Mouse (Mus musculus) intestine, postnatal 0 days (tissue): ENCODE results near the gene Slc2a4. TPM values are rescaled to one million over a fixed set of nuclear protein-coding genes. Genes with fewer than 3 reads are reported as not detected.

Experiments
- ATAC-seq: fragments of 200-750 bp; cut with Nextera tagmentation; 2 replicates; pipeline ENCODE4 v1.8.0; 2017; ENCODE audit warnings: mild to moderate bottlenecking, moderate TSS enrichment, moderate library complexity
- H3K27ac ChIP-seq: fragments of 300-500 bp; sonication (generic); 2 replicates; pipeline ENCODE4 v1.5.1; 2014; ENCODE audit warnings: mild to moderate bottlenecking, low read depth, low read length, moderate library complexity
- H3K27me3 ChIP-seq: fragments of 300-500 bp; sonication (generic); replicated peaks from 2 replicates; pipeline ENCODE4 v1.6.1; 2014; ENCODE audit warnings: low read length, mixed read lengths; ENCODE audit not compliant: control insufficient read depth, insufficient read depth
- H3K36me3 ChIP-seq: fragments of 300-500 bp; sonication (generic); 2 replicates; pipeline ENCODE4 v1.6.1; 2014; ENCODE audit warnings: mild to moderate bottlenecking, moderate library complexity; ENCODE audit not compliant: control insufficient read depth, insufficient read depth
- H3K4me1 ChIP-seq: fragments of 300-500 bp; sonication (generic); replicated peaks from 2 replicates; pipeline ENCODE4 v1.6.1; 2014; ENCODE audit warnings: antibody characterized with exemption, low read length, mixed read lengths; ENCODE audit not compliant: control insufficient read depth, insufficient read depth
- H3K4me2 ChIP-seq: fragments of 300-500 bp; sonication (generic); replicated peaks from 2 replicates; pipeline ENCODE4 v1.6.1; 2014; ENCODE audit warnings: low read depth, mild to moderate bottlenecking, moderate library complexity
- H3K4me3 ChIP-seq: fragments of 300-500 bp; sonication (generic); 2 replicates; pipeline ENCODE4 v1.5.1; 2014; ENCODE audit warnings: low read depth, low read length
- H3K9ac ChIP-seq: fragments of 300-500 bp; sonication (generic); 2 replicates; pipeline ENCODE4 v1.6.1; 2014; ENCODE audit warnings: mild to moderate bottlenecking, low read depth, low read length
- H3K9me3 ChIP-seq: fragments of 300-500 bp; sonication (generic); 2 replicates; pipeline ENCODE4 v1.6.1; 2016; ENCODE audit warnings: mixed run types; ENCODE audit not compliant: control insufficient read depth
- CTCF ChIP-seq: sonication (generic); IDR thresholded peaks from 2 replicates; pipeline ENCODE4 v1.5.1; 2016; ENCODE audit warnings: low read depth, mild to moderate bottlenecking, control low read depth, antibody characterized with exemption, moderate library complexity
- whole genome bisulfite sequencing: fragments of 180-500 bp; shearing (Covaris S2); extraction: QIAGEN DNeasy Blood & Tissue Kit; methylation state at CpG from one replicate; pipeline ENCODE4 v1.1.7; 2014; 5-methylcytosine and 5-hydroxymethylcytosine counted together
- polyA plus RNA-seq: library from polyadenylated mRNA; unstranded; fragments of >200 nt; fragmentation: Nextera tagmentation; extraction: Ambion mirVana; gene quantifications from 2 replicates; pipeline ENCODE4 v1.2.1, GENCODE M21; 2015

The Slc2a4 gene
- polyA plus RNA-seq, result 18.3 and 18.7 TPM in 2 replicates

DNA sequence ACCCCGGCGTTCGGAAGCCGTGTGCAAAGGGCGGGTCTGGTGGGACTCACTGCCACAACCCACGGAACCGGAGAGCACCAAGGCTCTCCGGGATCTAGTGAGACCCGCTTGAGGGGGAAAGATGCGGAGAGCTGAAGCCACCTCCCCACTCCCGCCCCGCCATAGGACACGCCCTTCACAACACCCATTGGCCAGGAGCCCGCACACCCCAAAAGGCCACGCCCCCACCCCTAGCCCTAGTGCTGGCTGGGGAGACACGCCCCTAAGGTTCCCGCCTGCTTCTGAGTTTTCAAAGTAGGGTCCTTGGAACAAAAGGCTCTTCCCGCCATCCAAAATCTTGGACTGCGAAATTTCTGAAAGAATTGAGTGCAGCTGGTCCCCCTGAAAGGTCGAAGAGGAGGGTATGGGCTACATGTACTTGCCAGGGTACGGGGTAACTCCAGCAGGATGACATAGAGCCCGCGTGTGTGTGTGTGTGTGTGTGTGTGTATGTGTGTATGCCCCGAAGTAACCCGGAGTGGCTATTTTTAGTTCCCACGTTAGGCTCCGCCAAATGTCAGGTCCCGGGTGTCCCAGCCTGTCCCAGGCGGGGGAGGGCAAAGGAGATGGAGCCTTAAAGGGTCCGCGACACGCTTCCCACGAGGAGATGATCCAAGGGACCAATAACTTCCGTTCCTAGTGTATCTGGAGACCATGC, at the start of gene Slc2a4:
Gene Slc2a4, minus strand, starts transcription at position 123 of the 697 bp plus-strand sequence.
- peak; percentile 80 for ATAC-seq
- WGBS, result under 1% methylated on average over 34 of the region's 34 CpGs
- peak within 1 kb of the TSS; percentile 35 for H3K9ac ChIP-seq
- no peaks in the 10 kb centered on the region for H3K9me3 ChIP-seq
- H3K36me3 ChIP-seq, result no peaks in the 10 kb centered on the region
- peaks cover 10% of the 10 kb centered on the region for H3K4me1 ChIP-seq
- no peaks in the 10 kb centered on the region for H3K27me3 ChIP-seq
- H3K27ac ChIP-seq, result peak within 1 kb of the TSS; percentile 50
- no peak for TF ChIP-seq CTCF
- H3K4me3 ChIP-seq, result peak within 1 kb of the TSS; percentile 47
- H3K4me2 ChIP-seq, result peak within 1 kb of the TSS; percentile 74

DNA sequence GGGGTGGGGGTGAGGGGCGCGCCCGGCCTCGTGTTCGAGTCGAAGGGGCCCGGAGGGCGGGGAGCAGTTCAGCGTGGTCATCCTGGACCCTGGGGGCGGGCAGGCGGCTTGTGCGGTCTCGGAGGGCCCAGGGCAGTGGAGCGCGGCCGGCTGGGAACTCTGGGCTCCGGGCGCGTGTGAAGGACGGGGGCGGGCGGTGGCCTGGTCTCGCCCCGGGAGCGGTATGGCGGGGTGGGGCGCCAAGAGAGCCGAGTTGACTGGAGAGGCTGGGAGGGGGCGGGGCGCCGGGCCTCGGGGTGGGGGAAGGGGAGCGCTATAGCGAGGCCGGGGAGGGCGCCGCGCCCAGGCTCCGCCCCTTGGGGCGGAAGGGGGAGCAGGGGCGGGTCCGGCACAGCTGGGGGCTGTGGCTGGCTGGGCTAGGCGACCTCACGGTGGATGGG, 49.1 kb upstream of the Slc2a4 start:
- ATAC-seq, result peak; percentile 59
- Histone ChIP-seq H3K4me1 (peaks cover 1% of the 10 kb centered on the region), H3K27me3 (no peaks in the 10 kb centered on the region), H3K9ac (peak overlapping the region; percentile 86), H3K4me3 (peak overlapping the region; percentile 90), H3K27ac (peak overlapping the region; percentile 97), H3K9me3 (no peaks in the 10 kb centered on the region), H3K36me3 (peaks cover 31% of the 10 kb centered on the region), H3K4me2 (peak overlapping the region; percentile 80)
- WGBS, result 2% methylated on average over 24 of the region's 44 CpGs
- no peak; the same call in 1 of the 2 replicates for TF ChIP-seq CTCF

DNA sequence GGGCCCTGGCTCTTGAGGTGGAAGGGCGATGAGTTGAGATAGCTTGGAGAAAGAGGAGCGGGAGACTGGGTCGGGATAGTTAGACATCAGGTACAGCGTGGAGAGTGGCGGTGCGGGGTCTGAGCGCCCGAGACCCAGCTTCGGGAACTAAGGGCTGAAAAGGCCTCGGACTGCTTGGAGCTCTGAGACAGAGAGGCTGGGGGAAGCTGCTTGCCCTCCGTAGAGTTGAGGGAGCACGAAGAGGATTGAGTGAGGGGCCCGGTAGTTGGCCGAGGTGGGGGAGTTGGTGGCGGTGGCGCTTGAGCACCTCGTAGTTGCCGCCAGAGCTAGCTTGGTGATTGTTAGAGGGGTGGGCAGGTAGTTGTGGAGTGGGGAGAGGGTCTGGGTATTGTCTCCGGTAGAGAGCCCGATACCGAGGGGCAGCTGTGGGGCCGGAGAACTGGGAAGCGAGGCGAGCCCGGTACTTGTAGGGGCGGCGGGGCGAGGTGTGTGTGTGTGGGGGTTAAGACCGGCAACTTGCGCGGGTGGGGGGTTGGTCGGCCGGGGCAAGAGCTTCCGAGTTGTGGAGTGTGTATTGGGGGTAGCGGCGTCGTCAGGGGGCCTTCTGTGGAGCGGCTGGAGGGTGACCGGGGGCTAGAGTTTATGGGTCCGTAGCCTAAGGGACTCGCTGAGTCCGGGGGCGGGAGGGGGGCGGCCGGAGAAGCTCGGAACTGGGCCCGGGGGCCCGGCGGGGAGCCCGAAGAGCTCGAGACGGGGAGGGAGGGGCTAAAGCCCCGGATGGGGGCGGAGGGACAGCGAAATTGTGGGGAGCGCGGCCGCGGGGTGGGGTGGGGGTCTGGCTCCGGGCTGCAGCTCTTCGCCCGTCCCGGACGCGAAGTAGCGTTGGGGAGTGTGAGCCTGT, 48.4 kb upstream of the Slc2a4 start:
- Histone ChIP-seq H3K4me1 (no peaks in the 10 kb centered on the region), H3K4me3 (peak overlapping the region; percentile 90), H3K4me2 (peak overlapping the region; percentile 80), H3K27ac (peak overlapping the region; percentile 97), H3K9ac (peak overlapping the region; percentile 86), H3K27me3 (no peaks in the 10 kb centered on the region), H3K9me3 (no peaks in the 10 kb centered on the region), H3K36me3 (peaks cover 31% of the 10 kb centered on the region)
- WGBS, result 3% methylated on average over 65 of the region's 66 CpGs
- TF ChIP-seq CTCF, result no peak
- ATAC-seq, result peak; percentile 2; the same call in 1 of the 2 replicates

DNA sequence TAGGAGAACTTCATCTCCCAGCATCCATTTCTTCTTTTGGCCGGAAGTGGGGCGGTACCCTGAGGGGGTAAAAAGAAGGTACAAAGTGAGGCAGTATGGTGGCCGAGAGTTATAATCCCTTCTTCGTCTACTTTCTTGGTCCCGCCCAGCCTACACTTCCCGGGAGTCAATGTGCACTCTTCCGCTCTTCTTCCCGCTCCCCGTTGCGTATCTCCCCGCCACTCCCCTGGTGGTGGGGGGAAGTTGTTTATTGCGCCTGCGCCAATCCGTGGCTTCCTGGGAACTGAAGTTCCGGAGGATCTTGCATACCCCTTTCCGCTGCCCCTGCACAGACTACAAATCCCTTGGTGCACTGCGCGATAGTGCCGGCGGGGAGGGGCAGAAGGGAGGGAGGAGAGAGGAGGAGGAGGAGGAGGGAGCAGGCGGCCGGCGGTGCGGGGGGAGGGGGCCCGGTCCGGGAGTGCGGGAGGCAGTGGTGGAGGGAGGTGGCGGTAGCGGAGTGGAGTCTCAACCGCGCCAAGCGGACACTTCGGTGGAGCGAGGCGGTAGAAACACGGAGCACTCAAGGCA, 47.5 kb upstream of the Slc2a4 start, which contains the start of gene Phf23:
Gene Phf23, plus strand, starts transcription at position 387 of the 570 bp plus-strand sequence.
- H3K36me3 ChIP-seq, result peaks cover 31% of the 10 kb centered on the region
- H3K27me3 ChIP-seq, result no peaks in the 10 kb centered on the region
- TF ChIP-seq CTCF, result peak; percentile 59
- peak within 1 kb of the TSS; percentile 90 for H3K4me3 ChIP-seq
- H3K9ac ChIP-seq, result peak within 1 kb of the TSS; percentile 86
- H3K4me1 ChIP-seq, result no peaks in the 10 kb centered on the region
- H3K4me2 ChIP-seq, result peak within 1 kb of the TSS; percentile 80
- H3K9me3 ChIP-seq, result no peaks in the 10 kb centered on the region
- H3K27ac ChIP-seq, result peak within 1 kb of the TSS; percentile 97
- peak; percentile 79 for ATAC-seq
- under 1% methylated on average over 36 of the region's 36 CpGs for WGBS

DNA sequence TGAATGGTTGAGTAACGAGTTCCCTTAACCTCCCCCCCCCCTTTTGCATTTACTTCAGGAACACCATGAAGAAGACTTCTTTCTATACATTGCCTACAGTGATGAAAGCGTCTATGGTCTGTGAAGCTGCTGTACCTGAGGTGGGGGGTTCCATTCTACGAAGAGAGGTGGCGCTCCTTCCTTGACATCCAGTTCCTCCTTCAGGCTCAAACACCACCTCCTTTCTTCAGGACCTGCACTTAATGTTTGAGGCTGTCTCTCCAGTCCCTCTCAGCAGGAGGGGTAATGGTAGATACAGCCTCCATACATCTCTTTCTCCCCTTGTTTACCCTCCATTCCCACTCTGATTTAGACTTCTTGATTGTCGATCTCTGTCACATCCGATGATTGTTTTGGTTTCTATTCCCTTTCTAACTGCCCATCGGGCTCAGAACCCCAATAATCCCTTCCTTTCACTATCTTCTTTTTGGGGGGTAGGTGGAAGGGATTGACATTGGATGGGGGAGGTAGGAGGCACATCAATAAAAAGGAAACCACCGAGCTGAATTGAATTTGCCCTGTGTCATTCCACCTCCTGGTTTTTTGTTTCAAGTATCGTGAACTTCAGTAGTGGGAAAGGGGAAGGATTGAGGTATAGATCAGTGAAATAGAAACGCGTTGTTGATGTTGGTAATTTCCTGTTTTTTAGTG, 46.6 kb upstream of the Slc2a4 start:
- Histone ChIP-seq H3K27me3 (no peaks in the 10 kb centered on the region), H3K36me3 (peaks cover 37% of the 10 kb centered on the region), H3K27ac (no peak overlapping the region), H3K4me2 (peak overlapping the region; percentile 80; the same call in 1 of the 2 replicates), H3K9ac (no peak overlapping the region), H3K4me1 (no peaks in the 10 kb centered on the region), H3K4me3 (no peak overlapping the region), H3K9me3 (no peaks in the 10 kb centered on the region)
- 86% methylated on average over 11 of the region's 11 CpGs for WGBS
- TF ChIP-seq CTCF, result peak; percentile 46
- ATAC-seq, result no peak
